30 mouse cellular contexts compared by ENCODE assay signal in genomic region chr16:14198798-14199197, GRCm38 (mm10). TPM values are rescaled to one million over a fixed set of nuclear protein-coding genes. Genes with fewer than 3 reads are reported as not detected.
A peak's percentile ranks its signal among the peaks of the same experiment; 100 is the strongest.
DNase-seq lines count a peak whose midpoint lies in the region; ATAC-seq and TF ChIP-seq lines count a peak whose summit lies in the region.
"Had no signal": no experiment of that assay in that cellular context is flagged by ENCODE, and none has a peak within 500 bp of the region (broad histone marks: within the 10 kb centered on the region; RNA-seq: fewer than 3 reads in every experiment).

No protein-coding gene starts in this region.

- no peaks in the 10 kb centered on the region for H3K9me3 ChIP-seq in heart, embryonic 11.5 days (replicated peaks; ENCODE audit: control insufficient read depth, low read length)
- no peaks in the 10 kb centered on the region for H3K9me3 ChIP-seq in liver, postnatal 0 days (ENCODE audit: low read length)
- no peaks in the 10 kb centered on the region for H3K9me3 ChIP-seq in CH12.LX (replicated peaks; ENCODE audit: low read length)
- H3K9me3 ChIP-seq: forebrain, embryonic 13.5 days; heart, embryonic 12.5 days; liver, embryonic 15.5 days; lung, embryonic 15.5 days; midbrain, embryonic 15.5 days; neural tube, embryonic 12.5 days had no signal

- 76% methylated on average over 4 of the region's 4 CpGs for WGBS in heart, adult 2 months
- WGBS in heart, embryonic 11.5 days (ENCODE audit: insufficient replicate concordance), result 65% methylated on average over 4 of the region's 4 CpGs
- 63% methylated on average over 4 of the region's 4 CpGs for WGBS in liver, postnatal 0 days (ENCODE audit: insufficient replicate concordance)

- H3K27ac ChIP-seq in heart, adult 2 months, result no peak overlapping the region
- H3K27ac ChIP-seq in heart, embryonic 11.5 days (ENCODE audit: low read depth, low read length), result no peak overlapping the region
- H3K27ac ChIP-seq in liver, postnatal 0 days (ENCODE audit: low read depth), result no peak overlapping the region
- H3K27ac ChIP-seq in CH12.LX (ENCODE audit: insufficient read depth, low read depth), result no peak overlapping the region
- H3K27ac ChIP-seq: forebrain, embryonic 13.5 days; hindbrain, embryonic 14.5 days; liver, embryonic 15.5 days; lung, embryonic 15.5 days; midbrain, embryonic 15.5 days; neural tube, embryonic 12.5 days had no signal

- no peak for DNase-seq in heart, adult 2 months
- no peak for DNase-seq in liver, postnatal 0 days
- DNase-seq in liver, result no peak
- peak; percentile 11 for DNase-seq in CH12.LX (ENCODE audit: extremely low read depth)
- peak; percentile 14 for DNase-seq in adipocyte (ENCODE audit: low spot score)
- no peak for DNase-seq in cerebellum, adult 18-20 months
- DNase-seq in spleen, postnatal 36 days (ENCODE audit: low spot score in 2 of 2), result no peak
- DNase-seq: adrenal gland, postnatal 36 days; cerebellum, adult 8-10 months; cerebellum, postnatal 25 days; gastrocnemius, postnatal 25 days; heart, adult 11 months; heart, postnatal 4 days; kidney, adult 2 months; kidney, postnatal 10 days; layer of hippocampus, adult 9-11 months; lung, postnatal 36 days; right cerebral cortex, adult 18-20 months; spleen, adult 18-20 months; thymus, adult 2 months; thymus, postnatal 36 days had no signal

- no peak overlapping the region for H3K9ac ChIP-seq in heart, adult 2 months (ENCODE audit: low read depth, low read length)
- H3K9ac ChIP-seq in heart, embryonic 11.5 days (ENCODE audit: low read depth, low read length), result no peak overlapping the region
- H3K9ac ChIP-seq in liver, postnatal 0 days (replicated peaks), result no peak overlapping the region
- H3K9ac ChIP-seq in CH12.LX (ENCODE audit: insufficient read depth, low read depth), result no peak overlapping the region
- H3K9ac ChIP-seq: forebrain, embryonic 13.5 days; heart, embryonic 12.5 days; hindbrain, embryonic 14.5 days; liver, embryonic 15.5 days; lung, embryonic 15.5 days; midbrain, embryonic 15.5 days; neural tube, embryonic 12.5 days had no signal

- dilution Hi-C loops in CH12.LX (cut with MboI; ENCODE audit: extremely low pct_ligation_motif_present, extremely low pct_unique_long_range_greater_than_20kb, low sequenced_read_pairs), result no loop called here

- TF ChIP-seq CTCF in heart, adult 2 months (IDR thresholded peaks at IDR 0.05), result peak; percentile 27; the same call in 1 of the 2 replicates
- TF ChIP-seq CTCF in liver, postnatal 0 days (IDR thresholded peaks at IDR 0.05; ENCODE audit: low read depth), result peak; percentile 26
- peak; percentile 20 to 67; a peak in 2 of 4 replicates for TF ChIP-seq CTCF in CH12.LX (conservative IDR thresholded peaks at IDR 0.05 in 1 of 2, IDR thresholded peaks at IDR 0.05 in 1 of 2; ENCODE audit: low read depth in 2 of 2, low read length in 2 of 2)

- TF ChIP-seq POLR2A in heart, adult 2 months (IDR thresholded peaks at IDR 0.05; ENCODE audit: insufficient read depth, low read depth, low read length), result no peak
- no peak for TF ChIP-seq POLR2A in CH12.LX (IDR thresholded peaks at IDR 0.05; ENCODE audit: low read depth, low read length)

- peaks cover under 1% of the 10 kb centered on the region for H3K4me1 ChIP-seq in heart, adult 2 months (ENCODE audit: control insufficient read depth, insufficient read depth, low read length)
- no peaks in the 10 kb centered on the region for H3K4me1 ChIP-seq in heart, embryonic 11.5 days (ENCODE audit: control insufficient read depth, insufficient read depth, low read length)
- no peaks in the 10 kb centered on the region for H3K4me1 ChIP-seq in liver, postnatal 0 days (ENCODE audit: insufficient read depth)
- H3K4me1 ChIP-seq in CH12.LX (ENCODE audit: control insufficient read depth in 1 of 2, insufficient read depth in 2 of 2), result peaks cover 0 to 8% of the 10 kb centered on the region in 2 experiments; a peak in 2 of 4 replicates
- H3K4me1 ChIP-seq: forebrain, embryonic 13.5 days; heart, embryonic 12.5 days; liver, embryonic 15.5 days; lung, embryonic 15.5 days; midbrain, embryonic 15.5 days; neural tube, embryonic 12.5 days had no signal

- H3K27me3 ChIP-seq in heart, adult 2 months (ENCODE audit: control insufficient read depth, insufficient read depth, low read length), result no peaks in the 10 kb centered on the region
- H3K27me3 ChIP-seq in heart, embryonic 11.5 days (ENCODE audit: control insufficient read depth, insufficient read depth, low read length), result no peaks in the 10 kb centered on the region
- H3K27me3 ChIP-seq in liver, postnatal 0 days (ENCODE audit: insufficient read depth, low read length), result no peaks in the 10 kb centered on the region
- no peaks in the 10 kb centered on the region for H3K27me3 ChIP-seq in CH12.LX (replicated peaks)
- H3K27me3 ChIP-seq: forebrain, embryonic 13.5 days; liver, embryonic 15.5 days; lung, embryonic 15.5 days; midbrain, embryonic 15.5 days; neural tube, embryonic 12.5 days had no signal

- intact Hi-C loops in heart, adult 2 months (cut with DNase I), result loop anchor here (5.0 kb wide), 2 partner anchors 51 to 294 kb away; no protein-coding TSS in a partner anchor

- H3K79me2 ChIP-seq in heart, adult 2 months (replicated peaks; ENCODE audit: control insufficient read depth, insufficient read depth, low read length), result no peaks in the 10 kb centered on the region
- H3K79me2 ChIP-seq in CH12.LX (replicated peaks; ENCODE audit: control insufficient read depth, extremely low read depth, insufficient read depth, poor library complexity, severe bottlenecking), result no peaks in the 10 kb centered on the region

- in situ Hi-C loops in CH12.LX (cut with MboI; ENCODE audit: low pct_ligation_motif_present, low pct_unique_long_range_greater_than_20kb, low sequenced_read_pairs), result no loop called here

- H3K4me3 ChIP-seq in heart, adult 2 months, result no peak overlapping the region
- no peak overlapping the region for H3K4me3 ChIP-seq in heart, embryonic 11.5 days (ENCODE audit: low read depth, low read length)
- H3K4me3 ChIP-seq in liver, postnatal 0 days (ENCODE audit: low read depth, low read length), result no peak overlapping the region
- no peak overlapping the region for H3K4me3 ChIP-seq in CH12.LX (replicated peaks in 1 of 3; ENCODE audit: low read depth in 2 of 3, low read length in 2 of 3, poor library complexity in 1 of 3)
- H3K4me3 ChIP-seq: forebrain, embryonic 13.5 days; heart, embryonic 12.5 days; liver, embryonic 15.5 days; lung, embryonic 15.5 days; midbrain, embryonic 15.5 days; neural tube, embryonic 12.5 days had no signal

- no peak for ATAC-seq in heart, embryonic 11.5 days (replicated peaks; ENCODE audit: insufficient number of reproducible peaks, low FRiP score, low TSS enrichment)
- no peak for ATAC-seq in liver, postnatal 0 days
- ATAC-seq: forebrain, embryonic 13.5 days; inflammation-experienced regulatory T-cells, adult 6 months; midbrain, embryonic 15.5 days had no signal

- TF ChIP-seq RAD21 in CH12.LX (IDR thresholded peaks at IDR 0.05; ENCODE audit: low read depth, low read length), result peak; percentile 49

- no peak overlapping the region for H3K4me2 ChIP-seq in heart, embryonic 11.5 days
- no peak overlapping the region for H3K4me2 ChIP-seq in liver, postnatal 0 days (ENCODE audit: low read depth, low read length)
- no peak overlapping the region for H3K4me2 ChIP-seq in CH12.LX (ENCODE audit: insufficient read depth, low read depth, poor library complexity, severe bottlenecking)
- H3K4me2 ChIP-seq: forebrain, embryonic 13.5 days; heart, embryonic 12.5 days; hindbrain, embryonic 14.5 days; liver, embryonic 15.5 days; lung, embryonic 15.5 days; midbrain, embryonic 15.5 days; neural tube, embryonic 12.5 days had no signal

- TF ChIP-seq EP300 in heart, adult 2 months (IDR thresholded peaks at IDR 0.05; ENCODE audit: insufficient read depth, low read depth, low read length), result no peak
- no peak for TF ChIP-seq EP300 in liver, postnatal 0 days (IDR thresholded peaks at IDR 0.05; ENCODE audit: low read depth)
- TF ChIP-seq EP300 in CH12.LX (IDR thresholded peaks at IDR 0.05; ENCODE audit: low read length), result no peak

- H3K36me3 ChIP-seq in heart, adult 2 months (ENCODE audit: control insufficient read depth, insufficient read depth, low read length), result no peaks in the 10 kb centered on the region
- no peaks in the 10 kb centered on the region for H3K36me3 ChIP-seq in heart, embryonic 11.5 days (ENCODE audit: control insufficient read depth, insufficient read depth, low read length)
- no peaks in the 10 kb centered on the region for H3K36me3 ChIP-seq in liver, postnatal 0 days (replicated peaks; ENCODE audit: insufficient read depth, low read length)
- peaks cover 0 to 15% of the 10 kb centered on the region in 2 experiments for H3K36me3 ChIP-seq in CH12.LX (replicated peaks in 1 of 2; ENCODE audit: control insufficient read depth in 1 of 2, insufficient read depth in 1 of 2, low read length in 1 of 2)
- H3K36me3 ChIP-seq: heart, embryonic 12.5 days; liver, embryonic 15.5 days; midbrain, embryonic 15.5 days; neural tube, embryonic 12.5 days had no signal

TF ChIP-seq in CH12.LX, 34 proteins besides CTCF, POLR2A, EP300 and RAD21:
- TF ChIP-seq MYC (IDR thresholded peaks at IDR 0.05; ENCODE audit: low read depth, low read length) (no peak), SMC3 (IDR thresholded peaks at IDR 0.05; ENCODE audit: low read depth, low read length) (peak; percentile 47)
TF ChIP-seq in CH12.LX: peak in this region for 1.

RNA-seq across cellular contexts. Expression of gene Marf1, which starts 35.6 kb away (rescaled TPM):
- 10 to 100 TPM; 32.4 to 36.1 TPM for total RNA-seq in heart, adult 2 months (2021)
- polyA plus RNA-seq in heart, adult 2 months (2012; rRNA removed), result 8.3 and 19.2 TPM in 2 replicates
- polyA plus RNA-seq in heart, embryonic 11.5 days (2014; fragmentation: Nextera tagmentation; extraction: Ambion mirVana), result 10.7 and 15.0 TPM in 2 replicates
- 6.1 TPM in 2 replicates for polyA plus RNA-seq in liver, postnatal 0 days (2015; fragmentation: Nextera tagmentation; extraction: Ambion mirVana)
- total RNA-seq in CH12.LX (2012; rRNA removed) (22.0 and 26.7 TPM in 2 replicates), CH12.LX (2014; rRNA removed) (19.7 and 19.9 TPM in 2 replicates)
- 24.5 and 28.1 TPM in 2 replicates for polyA plus RNA-seq in CH12.LX (2012; ENCODE audit: insufficient read length, low read depth)

RNA-seq across cellular contexts. Expression of gene Nde1, which starts 35.7 kb away (rescaled TPM):
- 10 to 100 TPM; 30.0 to 31.9 TPM for total RNA-seq in heart, adult 2 months (2021)
- polyA plus RNA-seq in heart, adult 2 months (2012; rRNA removed), result 28.2 and 39.7 TPM in 2 replicates
- 85.9 and 87.2 TPM in 2 replicates for polyA plus RNA-seq in heart, embryonic 11.5 days (2014; fragmentation: Nextera tagmentation; extraction: Ambion mirVana)
- polyA plus RNA-seq in liver, postnatal 0 days (2015; fragmentation: Nextera tagmentation; extraction: Ambion mirVana), result 24.9 and 28.1 TPM in 2 replicates
- total RNA-seq in CH12.LX (2012; rRNA removed) (65.0 and 84.8 TPM in 2 replicates), CH12.LX (2014; rRNA removed) (62.1 and 68.6 TPM in 2 replicates)
- 104 and 110 TPM in 2 replicates for polyA plus RNA-seq in CH12.LX (2012; ENCODE audit: insufficient read length, low read depth)

Comparison
In these comparisons a context has a peak if more than half of its experiments do, and no peak if none do; other contexts are left out.
1. DNase-seq: peak in CH12.LX (single experiment) and adipocyte (single experiment); none in heart, adult 2 months (0 of 2), liver, postnatal 0 days (single experiment), liver (single experiment), cerebellum, adult 18-20 months (0 of 2) and spleen, postnatal 36 days (0 of 2).
2. Peak in every context shown above with its lines, with median percentiles within 50 percentile points of each other: CTCF ChIP-seq.